Mouse (Mus musculus): Measurements from ENCODE around the gene Ddx11. TPM values are rescaled to one million over a fixed set of nuclear protein-coding genes. Genes with fewer than 3 reads are reported as not detected.
"Not testable (repeated sequence)": the region's sequence is repeated elsewhere in the genome, so short reads cannot be mapped to it uniquely, and the experiment has no call there.

Ddx11 gene
- polyA plus RNA-seq, 1 experiment from 2014 or later: 1.7 TPM

DNA sequence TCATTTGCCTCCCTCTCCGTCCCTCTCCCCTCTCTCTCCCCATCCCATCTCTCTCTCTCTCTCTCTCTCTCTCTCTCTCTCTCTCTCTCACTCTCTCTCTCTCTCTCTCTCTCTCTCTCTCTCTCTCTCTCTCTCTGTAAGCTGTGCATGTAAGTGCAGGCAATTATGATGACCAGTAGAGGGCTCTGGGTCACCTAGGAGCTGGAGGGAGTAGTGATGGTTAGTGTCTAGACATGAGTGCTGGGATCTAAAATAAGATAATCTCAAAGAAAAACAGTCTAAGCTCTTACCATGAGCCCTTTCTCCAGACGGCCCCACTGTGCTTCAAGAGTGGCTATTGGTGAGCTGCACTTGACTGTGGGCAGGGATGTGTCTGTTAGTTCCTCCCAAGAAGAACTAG is 31.6 kb downstream of the Ddx11 start:
- Histone ChIP-seq H3K4me2 (replicated peaks; ENCODE audit: low read depth) (no peak overlapping the region), H3K4me1 (replicated peaks; ENCODE audit: control insufficient read depth, insufficient read depth, low read length) (no peaks in the 10 kb centered on the region), H3K9ac (ENCODE audit: low read depth, low read length) (no peak overlapping the region), H3K27ac (ENCODE audit: low read depth, low read length) (no peak overlapping the region), H3K27me3 (replicated peaks; ENCODE audit: control insufficient read depth, insufficient read depth, low read length) (no peaks in the 10 kb centered on the region), H3K9me3 (ENCODE audit: control insufficient read depth) (no peaks in the 10 kb centered on the region), H3K36me3 (ENCODE audit: control insufficient read depth, insufficient read depth) (peaks cover 17% of the 10 kb centered on the region), H3K4me3 (ENCODE audit: low read depth, low read length) (no peak overlapping the region)
- ATAC-seq: no peak
- WGBS: 77% methylated on average over 2 of the region's 2 CpGs
- 0 out of 2 replicates have a peak, but pooled peaks have one; percentile 10 for TF ChIP-seq CTCF (IDR thresholded peaks at IDR 0.05; ENCODE audit: low read depth)

DNA sequence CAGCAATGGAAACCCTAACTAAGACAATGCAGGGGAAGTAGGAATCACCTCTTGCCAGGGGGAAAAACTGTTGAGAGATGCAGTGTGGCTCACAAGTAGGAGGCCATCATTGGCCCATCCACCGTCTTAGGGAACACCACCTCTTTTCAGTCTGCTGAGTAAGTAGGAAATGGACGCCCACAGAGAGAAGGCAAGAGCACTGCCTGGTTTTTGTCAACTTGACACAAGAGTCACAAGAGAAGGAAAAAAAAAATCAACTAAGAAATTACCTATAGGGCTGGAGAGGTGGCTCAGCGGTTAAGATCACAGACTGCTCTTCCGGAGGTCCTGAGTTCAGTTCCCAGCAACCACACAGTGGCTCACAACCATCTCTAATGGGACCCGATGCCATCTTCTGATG is 35.0 kb downstream of the Ddx11 start:
- no peak overlapping the region for H3K9ac ChIP-seq (ENCODE audit: low read depth, low read length)
- H3K4me2 ChIP-seq (replicated peaks; ENCODE audit: low read depth): no peak overlapping the region
- no peak for TF ChIP-seq CTCF (IDR thresholded peaks at IDR 0.05; ENCODE audit: low read depth)
- H3K4me3 ChIP-seq (ENCODE audit: low read depth, low read length): no peak overlapping the region
- no peak overlapping the region for H3K27ac ChIP-seq (ENCODE audit: low read depth, low read length)
- H3K27me3 ChIP-seq (replicated peaks; ENCODE audit: control insufficient read depth, insufficient read depth, low read length): no peaks in the 10 kb centered on the region
- no peak for ATAC-seq
- WGBS: 78% methylated on average over 5 of the region's 5 CpGs
- no peaks in the 10 kb centered on the region for H3K9me3 ChIP-seq (ENCODE audit: control insufficient read depth)
- no peaks in the 10 kb centered on the region for H3K4me1 ChIP-seq (replicated peaks; ENCODE audit: control insufficient read depth, insufficient read depth, low read length)
- H3K36me3 ChIP-seq (ENCODE audit: control insufficient read depth, insufficient read depth): no peaks in the 10 kb centered on the region

DNA sequence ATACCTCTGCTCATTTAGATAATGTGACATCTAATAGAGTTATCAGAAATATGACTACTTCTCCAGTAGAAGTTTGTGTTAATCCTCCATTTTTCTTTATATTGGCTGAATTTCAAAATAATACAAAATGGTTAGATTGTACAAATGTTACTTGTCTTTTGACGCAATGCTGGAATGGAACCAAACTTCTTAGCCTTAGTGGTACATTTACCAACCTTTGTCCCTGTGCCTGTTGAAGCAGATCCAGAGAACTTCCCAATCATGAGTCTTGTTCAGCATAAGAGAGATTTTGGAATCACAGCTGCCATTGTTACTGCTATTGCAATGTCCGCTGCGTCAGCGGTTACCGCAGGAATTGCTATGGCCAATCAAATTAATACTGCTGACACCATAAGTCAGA is 43.8 kb downstream of the Ddx11 start:
- 97% methylated on average over 5 of the region's 5 CpGs for WGBS
- not testable (repeated sequence) for H3K4me3 ChIP-seq (ENCODE audit: low read depth, low read length); H3K36me3 ChIP-seq (ENCODE audit: control insufficient read depth, insufficient read depth); H3K9ac ChIP-seq (ENCODE audit: low read depth, low read length); H3K27ac ChIP-seq (ENCODE audit: low read depth, low read length); H3K4me2 ChIP-seq (replicated peaks; ENCODE audit: low read depth); H3K4me1 ChIP-seq (replicated peaks; ENCODE audit: control insufficient read depth, insufficient read depth, low read length); ATAC-seq; H3K27me3 ChIP-seq (replicated peaks; ENCODE audit: control insufficient read depth, insufficient read depth, low read length); H3K9me3 ChIP-seq (ENCODE audit: control insufficient read depth)

DNA sequence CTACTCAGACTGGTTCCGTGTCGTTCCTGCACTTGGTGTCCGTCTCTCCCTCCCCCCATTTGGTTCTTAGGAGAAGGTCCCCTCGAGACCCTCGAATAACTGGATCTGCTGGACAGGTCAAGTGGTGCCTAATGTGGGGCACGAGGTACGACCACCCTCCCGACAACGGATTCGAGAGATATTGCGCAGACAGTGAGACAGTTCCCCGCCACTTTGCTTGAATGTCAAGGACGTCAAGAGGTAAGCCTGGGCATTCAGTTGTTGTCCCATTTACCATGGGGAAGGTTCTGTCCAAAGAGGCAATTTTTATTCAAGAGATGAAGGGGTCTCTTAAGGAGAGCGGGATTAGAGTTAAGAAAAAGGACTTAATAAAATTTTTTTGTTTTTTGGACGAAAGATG is 47.7 kb downstream of the Ddx11 start:
- H3K4me3 ChIP-seq (ENCODE audit: low read depth, low read length); ATAC-seq; H3K36me3 ChIP-seq (ENCODE audit: control insufficient read depth, insufficient read depth); H3K4me2 ChIP-seq (replicated peaks; ENCODE audit: low read depth); H3K4me1 ChIP-seq (replicated peaks; ENCODE audit: control insufficient read depth, insufficient read depth, low read length); H3K9ac ChIP-seq (ENCODE audit: low read depth, low read length); H3K9me3 ChIP-seq (ENCODE audit: control insufficient read depth); H3K27ac ChIP-seq (ENCODE audit: low read depth, low read length); H3K27me3 ChIP-seq (replicated peaks; ENCODE audit: control insufficient read depth, insufficient read depth, low read length): not testable (repeated sequence)
- WGBS: 93% methylated on average over 15 of the region's 15 CpGs

- Histone ChIP-seq H3K9me3 (ENCODE audit: control insufficient read depth) (no peaks in the 10 kb centered on the region), H3K36me3 (ENCODE audit: control insufficient read depth, insufficient read depth) (no peaks in the 10 kb centered on the region), H3K27me3 (replicated peaks; ENCODE audit: control insufficient read depth, insufficient read depth, low read length) (no peaks in the 10 kb centered on the region), H3K4me2 (replicated peaks; ENCODE audit: low read depth) (no peak overlapping the region), H3K27ac (ENCODE audit: low read depth, low read length) (no peak overlapping the region), H3K9ac (ENCODE audit: low read depth, low read length) (no peak overlapping the region), H3K4me3 (ENCODE audit: low read depth, low read length) (no peak overlapping the region), H3K4me1 (replicated peaks; ENCODE audit: control insufficient read depth, insufficient read depth, low read length) (no peaks in the 10 kb centered on the region)
- WGBS: 76% methylated on average over 8 of the region's 8 CpGs
- TF ChIP-seq CTCF (IDR thresholded peaks at IDR 0.05; ENCODE audit: low read depth): no peak
- ATAC-seq: no peak
Measured at GRCm38 (mm10) chr17:66190577-66190976, 67.3 kb downstream of the Ddx11 start.

GRCm38 (mm10) chr17:66197041-66197440 is 73.7 kb downstream of the Ddx11 start:
- no peak overlapping the region for H3K9ac ChIP-seq (ENCODE audit: low read depth, low read length)
- no peaks in the 10 kb centered on the region for H3K36me3 ChIP-seq (ENCODE audit: control insufficient read depth, insufficient read depth)
- no peaks in the 10 kb centered on the region for H3K9me3 ChIP-seq (ENCODE audit: control insufficient read depth)
- no peak overlapping the region for H3K27ac ChIP-seq (ENCODE audit: low read depth, low read length)
- 47% methylated on average over 3 of the region's 3 CpGs for WGBS
- H3K4me3 ChIP-seq (ENCODE audit: low read depth, low read length): no peak overlapping the region
- H3K4me1 ChIP-seq (replicated peaks; ENCODE audit: control insufficient read depth, insufficient read depth, low read length): no peaks in the 10 kb centered on the region
- H3K4me2 ChIP-seq (replicated peaks; ENCODE audit: low read depth): no peak overlapping the region
- no peak for ATAC-seq
- TF ChIP-seq CTCF (IDR thresholded peaks at IDR 0.05; ENCODE audit: low read depth): peak; percentile 64
- no peaks in the 10 kb centered on the region for H3K27me3 ChIP-seq (replicated peaks; ENCODE audit: control insufficient read depth, insufficient read depth, low read length)

Other genes with a start within 250 kb of the Ddx11 start
- gene Ralbp1, start 237.7 kb upstream of the Ddx11 start, polyA plus RNA-seq (2015; fragmentation: Nextera tagmentation; extraction: Ambion mirVana): 57.4 and 66.2 TPM in 2 replicates
- 35.6 and 36.0 TPM in 2 replicates for gene Twsg1, start 172.3 kb upstream of the Ddx11 start, polyA plus RNA-seq (2015; fragmentation: Nextera tagmentation; extraction: Ambion mirVana)
- gene Ankrd12, start 46.4 kb upstream of the Ddx11 start, polyA plus RNA-seq (2015; fragmentation: Nextera tagmentation; extraction: Ambion mirVana): 21.9 and 24.8 TPM in 2 replicates
- gene Ndufv2, start 22.0 kb upstream of the Ddx11 start, polyA plus RNA-seq (2015; fragmentation: Nextera tagmentation; extraction: Ambion mirVana): 421 and 453 TPM in 2 replicates
- gene Washc1, start 12.0 kb upstream of the Ddx11 start, polyA plus RNA-seq (2015; fragmentation: Nextera tagmentation; extraction: Ambion mirVana): 24.8 and 27.6 TPM in 2 replicates

All from intestine, postnatal 0 days (tissue).